Mouse (Mus musculus) heart, postnatal 25 days (tissue): Measurements from ENCODE around the gene Nckap5. TPM values are rescaled to one million over a fixed set of nuclear protein-coding genes. Genes with fewer than 3 reads are reported as not detected.

Experiments
- DNase-seq: peaks from one replicate; pipeline ENCODE4 v3.0.0; 2022; ENCODE audit warnings: low spot score
- intact Hi-C: fragments of 180-260 bp; cut with DNase I; formaldehyde crosslinking; loops from one replicate; pipeline ENCODE4 v1.15.1; 2025
- total RNA-seq, 2 experiments: library from RNA; stranded (reverse); gene quantifications; 2 replicates each; pipeline ENCODE4 v1.2.3; 2021

Nckap5 gene
- total RNA-seq, 2 experiments from 2014 or later: 8.5 to 12.7 TPM

DNA sequence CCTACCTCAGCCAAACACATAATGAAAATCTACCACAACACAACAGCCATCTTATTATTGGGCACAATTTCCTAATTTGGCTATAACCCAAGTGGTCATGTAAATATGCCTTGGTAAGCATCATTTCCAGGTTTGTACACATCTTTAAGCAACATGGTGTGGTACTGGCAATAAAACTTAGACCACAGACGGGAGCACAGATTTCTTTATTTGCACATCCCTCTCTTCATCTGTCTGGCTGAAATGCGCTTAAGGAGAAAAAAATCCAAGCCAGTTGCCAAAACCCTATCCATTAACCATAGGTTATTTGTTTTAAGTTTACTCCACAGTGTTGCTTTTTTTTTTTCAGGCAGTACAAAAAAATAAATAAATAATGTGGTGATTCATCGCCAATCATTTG is 842.8 kb downstream of the Nckap5 start:
- no peak for DNase-seq
- intact Hi-C loops: no loop called here

DNA sequence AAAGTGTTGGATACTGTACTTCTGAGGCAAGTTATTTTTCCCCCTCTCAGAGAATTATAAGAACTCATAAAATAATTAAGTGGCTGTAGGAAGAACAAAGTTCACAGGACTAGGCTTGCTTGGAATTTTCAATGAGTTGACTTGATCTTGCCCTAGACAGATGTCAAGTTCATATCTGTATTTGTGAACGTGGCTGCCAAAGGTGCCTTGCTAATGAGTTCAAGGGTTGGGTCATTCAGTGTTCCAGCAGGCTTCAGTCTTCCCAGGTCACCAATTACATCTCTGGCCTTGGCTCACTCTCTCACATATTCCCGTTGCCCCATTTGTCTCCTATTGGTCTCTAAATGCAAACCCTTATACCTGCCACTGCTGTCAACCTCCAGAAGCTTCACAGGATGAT is 846.0 kb downstream of the Nckap5 start:
- intact Hi-C loops: no loop called here
- DNase-seq: no peak

DNA sequence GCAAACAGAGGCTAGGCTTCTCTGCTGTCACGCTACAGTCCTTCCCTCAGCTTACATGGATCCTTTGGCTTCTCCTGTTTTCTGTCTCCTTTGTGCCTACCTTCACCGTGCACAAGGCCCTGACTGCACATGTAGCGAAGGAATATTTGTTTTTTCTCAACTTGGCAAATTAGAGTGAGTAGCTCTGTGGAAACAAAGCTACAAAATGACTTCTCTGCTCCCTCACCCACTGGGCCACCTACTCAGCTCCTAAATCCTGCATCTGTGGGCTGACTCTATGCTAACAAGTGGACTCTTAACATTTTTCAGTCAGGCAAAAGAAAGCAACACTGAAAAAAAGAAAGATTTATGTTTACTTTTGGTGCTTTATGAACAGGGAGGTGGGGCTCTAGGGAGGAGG is 856.0 kb downstream of the Nckap5 start:
- intact Hi-C loops: no loop called here
- no peak for DNase-seq

DNA sequence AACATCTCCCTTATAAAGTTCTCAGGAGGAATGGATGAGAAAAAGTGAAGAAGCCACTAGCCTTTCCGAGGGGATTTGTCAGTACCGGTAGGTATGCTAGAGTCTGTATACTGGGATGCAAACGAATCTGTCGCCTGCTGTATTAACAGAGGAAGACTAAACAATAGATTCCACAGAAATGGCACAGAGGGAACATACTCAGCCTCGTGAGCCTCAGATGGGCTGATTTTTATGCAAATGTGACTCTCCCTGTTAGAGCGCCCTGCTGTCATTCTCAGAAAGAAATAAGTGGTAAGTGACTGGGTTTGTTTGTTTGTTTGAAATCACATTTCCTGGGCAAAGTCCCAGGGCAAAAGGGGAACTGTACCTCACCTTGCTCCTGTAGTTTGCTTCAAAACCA is 858.7 kb downstream of the Nckap5 start:
- intact Hi-C loops: no loop called here
- no peak for DNase-seq

DNA sequence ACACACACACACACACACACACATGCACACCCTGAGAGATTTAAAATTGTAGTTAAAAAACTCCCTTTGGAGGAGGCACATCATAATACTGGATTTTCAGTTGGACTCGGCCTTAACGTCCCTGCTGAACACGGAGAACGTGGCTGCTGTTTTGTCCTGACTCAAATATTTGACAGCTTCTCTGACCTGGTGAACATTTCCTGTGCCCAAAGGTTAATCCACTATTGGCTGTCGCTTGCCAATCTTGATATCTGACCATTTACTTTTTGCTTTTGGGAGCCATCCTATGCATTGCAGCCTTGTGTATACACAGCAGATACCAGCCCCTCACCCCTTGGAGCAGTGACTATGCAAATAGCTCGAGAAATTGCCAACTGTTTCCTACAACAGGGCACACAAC is 862.9 kb downstream of the Nckap5 start:
- DNase-seq: no peak
- intact Hi-C loops: no loop called here

DNA sequence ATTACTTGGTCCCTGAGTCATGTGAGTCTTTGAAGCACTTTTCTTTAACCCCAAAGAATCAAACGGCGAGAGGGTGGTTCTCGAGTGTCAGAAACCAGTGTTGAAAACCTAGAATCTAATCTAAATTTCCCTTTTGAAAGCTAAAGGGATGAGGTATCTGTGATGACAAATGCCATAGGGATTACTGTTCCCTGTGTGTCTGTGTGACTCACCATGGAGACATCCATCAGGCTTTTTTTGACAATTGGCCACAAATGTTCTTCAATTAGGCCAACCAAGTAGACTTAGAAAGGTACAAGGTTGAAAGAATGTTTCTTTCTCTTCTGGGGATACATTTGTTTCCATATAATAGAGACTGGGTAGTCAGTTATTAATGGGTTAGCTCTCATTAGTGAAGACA is 879.6 kb downstream of the Nckap5 start:
- intact Hi-C loops: no loop called here
- DNase-seq: no peak

DNA sequence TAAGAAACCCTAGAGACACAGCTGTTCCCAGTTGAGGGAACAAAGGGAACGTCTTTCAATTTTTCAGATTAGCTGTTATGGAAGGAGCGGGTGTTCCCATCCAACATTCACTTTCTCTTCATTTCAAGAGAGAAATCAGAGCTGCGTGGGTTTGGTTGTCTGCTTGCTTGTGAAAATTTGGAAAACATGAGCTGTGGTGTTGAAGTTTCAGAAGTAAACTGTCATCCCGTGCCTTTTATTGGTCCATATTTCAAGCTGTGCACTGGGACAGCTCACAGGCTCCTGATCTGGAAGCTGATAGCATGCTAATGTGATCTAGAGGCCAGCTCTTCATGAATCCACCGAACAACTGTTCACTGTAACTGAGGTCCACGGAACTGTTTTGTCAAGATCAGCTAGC is 881.5 kb downstream of the Nckap5 start:
- intact Hi-C loops: no loop called here
- DNase-seq: no peak

DNA sequence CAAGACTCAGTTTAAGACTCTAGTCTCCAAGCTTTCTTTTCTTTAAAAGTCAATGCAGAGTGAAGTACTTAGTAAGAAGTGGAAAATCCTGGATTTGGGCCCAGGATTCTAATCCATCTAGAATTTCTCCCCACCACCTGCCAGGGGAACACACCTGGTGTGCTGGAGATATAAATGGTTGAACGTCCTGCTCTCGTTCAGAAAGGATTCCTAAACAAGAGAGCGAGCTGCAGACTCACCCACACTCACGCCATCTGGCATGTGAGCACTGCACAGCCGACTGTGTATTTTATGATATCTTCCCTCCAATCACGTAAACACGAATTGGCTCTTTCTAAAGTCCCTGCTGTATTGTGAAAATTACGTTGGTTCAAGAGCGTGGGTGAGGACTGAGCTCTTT is 885.5 kb downstream of the Nckap5 start:
- intact Hi-C loops: no loop called here
- DNase-seq: no peak

DNA sequence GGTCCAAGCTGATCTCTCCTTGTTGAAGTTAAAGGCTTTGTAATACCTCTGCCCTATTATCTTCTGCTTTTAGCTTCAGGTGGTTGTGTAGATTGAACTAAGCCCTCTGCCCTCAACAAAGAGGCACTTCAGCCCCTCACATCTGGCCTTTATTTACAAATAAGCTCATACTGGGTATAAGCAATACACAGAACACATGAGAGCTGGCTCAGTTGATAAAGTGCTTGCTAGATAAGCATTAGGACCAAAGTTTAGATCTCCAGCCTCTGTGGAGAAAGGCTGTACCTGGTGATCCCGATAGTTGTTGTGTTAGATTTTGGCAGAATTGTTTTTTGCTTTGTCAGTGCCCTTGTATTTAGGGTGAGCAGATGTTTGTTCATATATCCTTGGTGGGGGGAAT is 887.3 kb downstream of the Nckap5 start:
- DNase-seq: no peak
- intact Hi-C loops: no loop called here

DNA sequence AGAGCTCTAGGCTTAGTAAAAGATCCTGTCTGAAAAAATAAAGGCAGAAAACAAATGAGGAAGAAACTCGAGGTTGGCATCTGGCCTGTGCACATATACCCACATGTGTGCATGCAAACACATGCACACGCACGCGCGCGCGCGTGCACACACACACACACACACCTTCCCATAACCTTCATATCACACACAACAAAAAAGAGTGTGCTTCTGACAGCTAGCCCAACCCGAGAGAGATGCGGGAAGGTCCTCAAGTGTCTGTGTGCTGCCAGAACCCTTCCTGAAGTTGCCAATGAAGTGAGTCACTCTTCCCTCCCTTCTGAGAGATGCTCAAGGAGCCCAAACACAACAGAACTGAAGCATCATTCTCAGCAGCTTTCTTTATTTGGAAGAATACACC is 905.1 kb downstream of the Nckap5 start:
- no peak for DNase-seq
- intact Hi-C loops: no loop called here

DNA sequence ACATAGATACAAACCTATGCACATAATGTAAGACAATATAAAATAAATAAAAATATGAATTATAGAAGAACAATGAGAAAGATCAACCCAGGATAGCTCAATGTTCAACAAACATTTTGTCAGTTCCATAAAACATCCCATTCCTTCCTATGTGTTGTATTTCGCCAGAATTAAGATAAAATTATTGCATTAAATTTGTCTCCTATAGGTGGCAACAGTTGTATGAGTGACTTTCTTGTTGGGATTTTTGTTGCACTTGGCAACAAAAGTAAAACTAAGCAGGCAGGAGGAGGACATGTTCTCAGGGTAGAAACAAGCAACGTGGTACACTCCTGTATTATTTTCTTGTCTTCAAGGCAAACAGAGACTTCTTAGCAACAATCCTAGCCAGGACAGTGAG is 907.5 kb downstream of the Nckap5 start:
- intact Hi-C loops: no loop called here
- no peak for DNase-seq

DNA sequence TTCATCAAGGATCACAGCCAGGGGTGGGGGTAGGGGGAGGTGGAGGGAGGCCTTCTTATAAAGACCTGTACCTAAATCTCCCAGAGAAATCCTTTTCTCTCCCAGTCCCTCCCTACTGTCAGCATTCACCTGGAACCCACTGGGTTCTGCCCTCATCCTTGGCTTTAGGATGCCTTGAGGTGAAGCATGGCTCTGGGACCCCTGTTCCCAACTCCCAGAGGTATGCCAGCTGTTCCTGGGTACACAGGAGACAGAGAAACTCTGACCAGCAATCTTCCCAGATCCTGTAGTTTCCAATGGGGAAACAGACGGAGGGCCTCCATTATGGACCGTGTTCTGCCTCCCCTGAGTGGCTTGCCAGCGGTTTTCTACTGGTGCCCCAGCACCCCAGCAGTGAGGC is 909.9 kb downstream of the Nckap5 start:
- DNase-seq: no peak
- intact Hi-C loops: no loop called here

DNA sequence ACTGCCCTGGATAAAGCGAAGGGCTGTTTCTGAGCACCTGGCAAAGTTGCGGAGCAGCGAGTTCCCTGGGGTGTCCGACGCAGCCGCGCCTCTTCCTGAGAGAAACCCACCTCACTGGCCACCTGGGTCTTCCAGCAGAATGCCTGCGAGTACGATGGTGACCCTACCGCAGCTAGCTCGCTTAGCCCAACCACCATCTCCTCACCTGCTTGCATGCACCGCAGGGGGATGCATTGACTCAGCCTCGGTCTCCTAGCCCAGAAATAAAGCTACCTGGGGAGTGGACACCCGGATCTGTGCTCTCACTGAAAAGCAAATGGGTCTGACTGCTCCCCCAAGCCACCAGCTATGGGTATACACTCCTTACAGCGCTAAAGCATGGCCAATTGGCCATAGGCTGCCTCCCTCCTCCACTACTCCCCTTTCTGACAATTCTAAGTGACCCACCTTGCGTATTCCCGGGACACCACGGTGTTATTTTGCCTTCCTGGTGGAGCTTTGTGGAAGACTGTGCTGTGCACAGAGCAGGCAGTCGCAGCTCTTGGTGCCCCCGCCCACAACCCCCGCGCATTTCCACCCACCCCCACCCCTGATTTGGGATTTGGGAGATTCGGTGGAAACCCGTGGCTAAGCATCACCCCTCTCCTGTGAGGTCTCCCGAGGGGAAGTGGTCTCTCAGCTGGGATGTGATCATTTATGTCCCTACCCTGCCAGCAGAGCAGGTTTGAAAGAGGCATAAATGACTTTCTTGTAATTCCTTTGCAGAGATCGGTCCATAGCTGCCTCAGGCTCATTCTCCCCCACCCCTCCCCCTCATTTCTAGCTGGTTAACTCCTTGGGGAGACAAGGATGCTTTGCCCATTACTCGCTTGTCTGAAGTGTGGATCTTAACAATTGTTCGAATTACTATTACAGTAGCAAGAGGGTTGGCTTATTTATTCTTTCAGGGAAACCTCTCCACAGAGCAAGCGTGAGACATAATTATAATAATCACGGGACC is 917.7 kb downstream of the Nckap5 start, which contains the start of gene Lypd1:
Gene Lypd1, minus strand, starts transcription at position 501 of the 1,000 bp plus-strand sequence.
- DNase-seq: no peak
- intact Hi-C loops: loop anchor here (10.0 kb wide), 1 partner anchor 492 kb away; no protein-coding TSS in a partner anchor

DNA sequence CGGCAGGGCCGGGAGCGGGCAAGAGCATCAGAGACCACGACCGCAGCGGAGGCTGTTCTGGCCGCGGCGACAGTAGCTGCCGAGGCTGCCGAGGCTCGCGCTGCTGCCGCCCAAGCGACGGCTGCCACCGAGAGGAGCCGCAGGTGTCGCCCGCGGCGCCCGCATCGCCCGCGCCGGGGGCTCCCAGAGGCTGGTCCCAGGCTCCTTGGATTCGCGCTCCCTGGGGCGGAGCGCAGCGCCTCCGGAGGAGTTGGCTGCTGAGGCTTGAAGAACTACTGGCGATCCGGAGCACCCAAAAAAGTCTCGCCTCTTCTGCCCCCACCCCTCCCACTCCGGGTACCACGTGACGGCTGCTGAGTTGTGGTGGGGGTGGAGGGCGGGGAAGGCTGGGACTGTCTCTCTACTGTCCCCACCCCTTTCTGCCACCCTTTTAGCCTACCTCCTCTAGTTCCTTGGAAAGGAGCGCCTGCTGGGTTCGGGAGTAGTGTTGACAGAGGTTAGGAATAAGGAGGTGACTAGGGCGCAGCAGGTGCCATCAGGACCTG is 918.6 kb downstream of the Nckap5 start:
- intact Hi-C loops: loop anchor here (10.0 kb wide), 1 partner anchor 493 kb away; no protein-coding TSS in a partner anchor
- no peak for DNase-seq

DNA sequence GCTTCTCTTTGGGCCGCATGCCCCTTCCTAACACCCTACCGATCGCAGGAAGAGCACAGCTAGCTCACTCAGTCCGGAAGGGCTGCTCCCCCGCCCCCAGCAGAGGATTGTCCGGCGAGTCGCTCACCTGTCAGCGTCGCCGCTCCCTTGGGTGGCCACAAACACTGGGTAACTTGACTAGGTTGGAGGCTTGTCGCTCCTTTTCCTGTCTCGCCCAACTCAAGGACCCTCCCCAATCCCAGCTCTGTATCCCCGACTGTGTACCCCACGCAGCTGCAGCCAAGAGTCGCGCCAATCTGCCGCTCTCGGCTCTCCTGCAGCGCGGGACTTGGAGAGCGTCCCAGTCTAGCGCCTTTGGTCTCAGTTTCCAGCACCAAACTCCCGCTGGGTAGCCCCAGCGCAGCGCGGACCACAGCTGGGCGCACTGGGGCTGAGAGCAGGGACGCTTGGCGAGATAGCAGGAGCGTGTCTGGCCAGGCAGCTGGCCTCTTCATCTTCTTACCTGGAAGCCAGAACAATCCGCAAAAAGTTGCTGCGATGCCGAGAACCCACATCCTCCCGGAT is 919.2 kb downstream of the Nckap5 start:
- intact Hi-C loops: loop anchor here (10.0 kb wide), 1 partner anchor 493 kb away; no protein-coding TSS in a partner anchor
- no peak for DNase-seq

DNA sequence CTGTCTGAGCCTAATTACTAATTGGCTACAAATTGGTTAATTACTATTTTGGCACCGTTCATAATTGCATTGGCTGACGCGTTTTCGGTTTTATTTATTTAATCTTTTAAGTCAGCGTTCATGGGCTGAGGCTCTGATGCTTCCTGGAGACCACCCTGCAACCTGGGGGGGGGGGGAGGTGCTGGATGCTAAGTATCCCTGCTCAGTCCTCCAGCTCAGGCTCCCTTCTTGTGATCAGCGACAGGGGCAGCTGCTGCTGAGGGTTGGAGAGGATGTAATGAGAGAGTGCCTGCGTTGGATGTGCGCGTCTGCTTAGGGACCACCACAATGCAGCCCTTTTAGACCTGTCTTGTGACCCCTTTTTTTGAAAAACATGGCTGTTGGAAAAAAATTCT is 919.7 kb downstream of the Nckap5 start:
- intact Hi-C loops: loop anchor here (10.0 kb wide), 1 partner anchor 494 kb away; no protein-coding TSS in a partner anchor
- DNase-seq: no peak

DNA sequence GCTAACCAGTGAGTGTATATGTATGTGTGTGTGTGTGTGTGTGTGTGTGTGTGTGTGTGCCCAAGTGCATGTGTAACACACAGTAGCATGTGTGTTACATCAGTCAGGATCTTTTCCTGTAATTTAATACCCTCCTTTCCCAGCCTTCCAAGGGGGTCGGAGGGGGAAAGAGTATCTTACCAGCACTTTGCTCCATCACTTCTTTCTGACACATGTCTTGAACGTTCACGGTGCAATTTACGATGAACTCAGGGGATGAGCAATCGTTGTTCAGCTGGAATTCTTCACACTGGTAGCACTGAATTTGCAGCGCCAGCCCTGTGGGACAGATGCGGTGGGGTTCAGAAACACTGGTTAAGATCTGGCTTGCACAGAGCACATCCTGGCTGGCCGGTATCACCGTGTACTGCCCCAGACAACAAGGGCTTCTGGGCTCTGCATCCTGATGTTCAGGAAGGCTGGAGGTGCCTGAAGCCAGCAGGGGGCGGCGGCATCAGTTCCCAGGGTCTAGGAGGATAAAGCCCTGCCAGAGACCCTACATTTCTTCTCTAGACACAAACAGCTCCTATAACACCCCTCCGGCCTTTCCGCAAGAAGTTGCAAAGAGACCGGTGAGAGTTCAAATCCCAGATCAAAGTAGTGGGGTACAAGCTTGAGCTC is 920.3 kb downstream of the Nckap5 start:
- no peak for DNase-seq
- intact Hi-C loops: loop anchor here (10.0 kb wide), 1 partner anchor 494 kb away; no protein-coding TSS in a partner anchor

DNA sequence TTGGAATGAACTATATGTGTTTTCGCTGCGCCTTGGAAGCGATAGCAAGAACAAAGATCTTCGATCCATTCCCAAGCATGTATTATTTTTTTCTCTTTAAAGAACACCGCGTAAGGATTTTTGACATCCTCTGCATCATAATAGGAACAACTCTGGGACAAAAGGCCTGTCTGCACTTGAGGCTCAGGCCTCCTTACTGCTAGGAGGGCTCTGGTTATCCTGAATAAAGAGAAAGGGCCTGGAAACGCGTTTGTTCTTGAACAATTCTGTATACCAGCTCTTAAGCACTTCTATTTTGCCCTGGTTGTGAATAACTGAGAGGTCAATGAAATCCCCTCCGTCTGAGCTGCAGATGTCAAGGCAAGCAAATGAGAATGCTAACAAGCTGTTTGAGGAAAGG is 937.4 kb downstream of the Nckap5 start:
- DNase-seq: no peak
- intact Hi-C loops: no loop called here

DNA sequence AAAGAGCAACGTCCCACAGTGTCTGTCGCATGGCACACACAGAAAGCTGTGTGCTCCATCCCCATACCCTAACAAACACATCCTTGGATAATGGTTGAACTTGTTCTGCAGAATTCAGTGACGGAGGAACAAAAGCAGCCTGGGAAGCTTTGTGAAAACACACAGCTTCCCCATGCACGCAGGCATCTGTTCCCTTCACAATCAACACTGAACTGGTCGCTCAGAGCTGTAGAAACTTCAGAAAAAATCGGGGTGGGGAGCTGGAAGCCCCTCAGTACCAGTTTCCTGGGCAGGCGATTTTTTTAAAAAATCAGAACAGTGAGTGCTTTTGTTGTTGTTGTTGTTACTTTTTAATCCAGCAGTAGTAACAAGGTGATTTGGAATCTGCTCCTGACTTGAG is 960.5 kb downstream of the Nckap5 start:
- intact Hi-C loops: no loop called here
- DNase-seq: no peak
